Mouse (Mus musculus) heart, embryonic 14.5 days (tissue): Measurements from ENCODE around the gene Fam49a. TPM values are rescaled to one million over a fixed set of nuclear protein-coding genes. Genes with fewer than 3 reads are reported as not detected.
A peak's percentile ranks its signal among the peaks of the same experiment; 100 is the strongest.

Experiments
- ATAC-seq: fragments of 200-750 bp; cut with Nextera tagmentation; 2 replicates; pipeline ENCODE4 v1.8.0; 2017; ENCODE audit warnings: low read depth, moderate TSS enrichment; ENCODE audit not compliant: insufficient number of reproducible peaks, insufficient read depth, low FRiP score
- H3K27ac ChIP-seq, 2 experiments: fragments of 200-500 bp in 1 of 2; fragments of 300-500 bp in 1 of 2; sonication (generic) in 1 of 2; replicated peaks in 1 of 2; 2 replicates each; pipeline ENCODE4 v1.5.1; 2012 to 2014; ENCODE audit warnings: low read depth in 2 of 2, low read length in 2 of 2, control low read depth in 1 of 2, mild to moderate bottlenecking in 1 of 2, mixed read lengths in 1 of 2; ENCODE audit not compliant: control insufficient read depth in 1 of 2, insufficient read depth in 1 of 2
- H3K27me3 ChIP-seq: fragments of 300-500 bp; sonication (generic); 2 replicates; pipeline ENCODE4 v1.6.1; 2014; ENCODE audit warnings: mild to moderate bottlenecking, low read length, control low read depth; ENCODE audit not compliant: control insufficient read depth, insufficient read depth
- H3K36me3 ChIP-seq: fragments of 300-500 bp; sonication (generic); 2 replicates; pipeline ENCODE4 v1.6.1; 2014; ENCODE audit warnings: mild to moderate bottlenecking, control low read depth, low read length, mixed read lengths; ENCODE audit not compliant: control insufficient read depth, insufficient read depth
- H3K4me1 ChIP-seq, 2 experiments: fragments of 200-500 bp in 1 of 2; fragments of 300-500 bp in 1 of 2; sonication (generic) in 1 of 2; 2 replicates each; pipeline ENCODE4 v1.6.1; 2012 to 2014; ENCODE audit warnings: low read length in 2 of 2, control low read depth in 1 of 2, mixed read lengths in 1 of 2; ENCODE audit not compliant: control insufficient read depth in 2 of 2, insufficient read depth in 2 of 2
- H3K4me2 ChIP-seq: fragments of 300-500 bp; sonication (generic); 2 replicates; pipeline ENCODE4 v1.6.1; 2014; ENCODE audit warnings: mild to moderate bottlenecking, low read length
- H3K4me3 ChIP-seq, 2 experiments: fragments of 200-500 bp in 1 of 2; fragments of 300-500 bp in 1 of 2; sonication (generic) in 1 of 2; 2 replicates each; pipeline ENCODE4 v1.5.1; 2012 to 2014; ENCODE audit warnings: low read length in 2 of 2, mild to moderate bottlenecking in 2 of 2, control low read depth in 1 of 2, low read depth in 1 of 2, moderate library complexity in 1 of 2; ENCODE audit not compliant: control insufficient read depth in 1 of 2, insufficient read depth in 1 of 2
- H3K9ac ChIP-seq: fragments of 300-500 bp; sonication (generic); 2 replicates; pipeline ENCODE4 v1.6.1; 2014; ENCODE audit warnings: mild to moderate bottlenecking, low read length
- H3K9me3 ChIP-seq: fragments of 300-500 bp; sonication (generic); 2 replicates; pipeline ENCODE4 v1.6.1; 2016; ENCODE audit warnings: low read length, control low read depth; ENCODE audit not compliant: control insufficient read depth
- WGBS: fragments of 180-500 bp; shearing (Covaris S2); extraction: QIAGEN DNeasy Blood & Tissue Kit; methylation state at CpG from one replicate; pipeline ENCODE4 v1.1.7; 2014; 5-methylcytosine and 5-hydroxymethylcytosine counted together
- polyA plus RNA-seq: library from polyadenylated mRNA; unstranded; fragments of >200 nt; fragmentation: Nextera tagmentation; extraction: Ambion mirVana; gene quantifications from 2 replicates; pipeline ENCODE4 v1.2.1, GENCODE M21; 2014

The Fam49a gene
- polyA plus RNA-seq, 1 experiment from 2014 or later, result 40.5 TPM

DNA sequence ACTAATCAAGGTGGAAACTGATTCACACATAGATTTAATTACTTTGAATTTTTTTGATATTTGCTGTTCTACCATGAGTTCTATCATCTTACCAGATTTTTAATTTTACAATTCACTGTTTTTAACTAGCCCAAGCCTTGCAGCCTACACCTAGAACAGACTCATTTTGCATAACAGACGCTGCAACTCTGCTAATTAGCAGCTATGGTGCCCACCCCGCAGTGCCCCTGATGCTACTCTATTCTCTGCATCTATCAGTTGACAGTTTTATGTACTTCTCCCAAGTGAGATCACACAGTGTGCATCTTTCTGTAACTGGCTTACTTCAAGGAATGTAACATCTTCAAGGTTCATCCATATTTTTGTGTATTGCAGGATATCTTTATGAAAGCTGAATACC is 86.7 kb downstream of the Fam49a start:
- peaks cover 0 to 15% of the 10 kb centered on the region in 2 experiments; a peak in 3 of 4 replicates for H3K4me1 ChIP-seq

DNA sequence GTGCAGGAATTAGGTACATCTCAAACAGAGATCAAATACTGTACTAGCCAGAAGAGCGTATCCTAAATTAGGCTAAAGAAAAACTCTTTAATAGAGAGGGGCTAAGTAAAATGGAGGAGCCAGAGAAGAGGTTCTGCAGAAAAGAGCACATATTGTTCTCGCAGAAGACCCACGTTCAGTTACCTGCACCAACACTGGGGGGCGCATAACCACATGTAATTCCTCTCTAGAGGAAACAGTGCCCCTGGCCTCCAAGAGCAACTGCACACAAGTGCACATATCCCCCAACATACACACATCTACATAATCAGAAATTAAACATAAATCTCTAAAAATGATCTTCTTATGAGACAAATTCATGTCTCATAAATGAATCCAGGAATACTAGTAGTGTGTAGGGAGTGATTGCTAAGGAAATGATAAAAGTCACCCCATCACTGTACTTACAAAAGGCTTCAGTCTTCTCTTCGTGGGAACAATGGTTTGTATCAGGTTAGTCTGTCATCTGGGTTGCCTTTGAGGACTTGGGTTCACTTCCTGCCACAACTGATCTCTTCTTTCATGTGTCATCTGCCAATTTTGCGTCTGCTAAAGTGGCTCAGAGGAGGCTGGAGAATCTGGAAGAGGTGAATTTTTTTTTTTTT is 87.8 kb downstream of the Fam49a start:
- Histone ChIP-seq H3K27me3 (no peaks in the 10 kb centered on the region), H3K4me2 (no peak overlapping the region), H3K27ac (no peak overlapping the region), H3K9ac (no peak overlapping the region), H3K36me3 (peaks cover 6% of the 10 kb centered on the region; the same call in 1 of the 2 replicates), H3K9me3 (no peaks in the 10 kb centered on the region), H3K4me3 (no peak overlapping the region), H3K4me1 (peaks cover 4 to 21% of the 10 kb centered on the region in 2 experiments)
- WGBS, result 72% methylated on average over 6 of the region's 6 CpGs
- ATAC-seq, result no peak

More for the DNA sequence above, 86.7 kb downstream of the Fam49a start:
- Histone ChIP-seq H3K4me2 (no peak overlapping the region), H3K36me3 (peaks cover 6% of the 10 kb centered on the region; the same call in 1 of the 2 replicates), H3K27ac (no peak overlapping the region), H3K27me3 (no peaks in the 10 kb centered on the region), H3K9me3 (no peaks in the 10 kb centered on the region), H3K9ac (no peak overlapping the region), H3K4me3 (no peak overlapping the region)
- ATAC-seq, result no peak
- WGBS, result 84% methylated on average over 2 of the region's 2 CpGs

DNA sequence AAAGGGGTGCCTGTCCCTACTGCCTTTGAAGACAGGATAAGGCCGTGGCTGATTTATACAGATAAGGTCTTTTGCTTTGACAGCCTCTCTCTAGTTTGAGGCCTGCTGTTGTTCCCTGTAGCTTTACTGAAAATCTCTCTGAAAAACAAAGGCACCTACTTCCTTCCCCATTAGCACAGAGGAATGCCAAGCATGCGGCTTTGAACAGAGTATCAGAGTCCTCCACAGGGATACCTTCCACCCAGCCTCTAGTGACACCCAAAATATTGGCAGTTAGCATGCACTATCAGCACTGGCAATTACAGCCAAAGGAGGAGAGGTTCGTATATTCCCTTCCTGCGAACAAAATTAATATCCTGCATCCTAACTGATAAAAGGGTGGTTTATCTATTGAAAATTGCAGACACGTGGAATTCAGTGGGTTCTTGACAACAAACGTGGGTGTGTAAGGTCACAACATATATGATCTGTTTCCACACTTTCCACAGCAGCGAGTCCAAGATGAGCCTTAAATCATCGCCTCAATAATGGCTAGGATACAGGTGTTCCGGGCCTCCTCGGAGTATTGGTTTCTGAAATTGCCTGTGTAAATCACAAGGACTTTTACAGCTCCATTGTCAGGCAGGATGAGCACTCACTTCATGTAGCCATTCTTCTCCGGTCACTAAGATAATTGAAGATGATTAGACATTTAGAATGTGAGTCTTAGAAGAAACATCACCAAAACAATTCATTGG is 90.0 kb downstream of the Fam49a start:
- peak overlapping the region in 1 of 2 experiments; percentile 67; a peak in 2 of 4 replicates for H3K27ac ChIP-seq

DNA sequence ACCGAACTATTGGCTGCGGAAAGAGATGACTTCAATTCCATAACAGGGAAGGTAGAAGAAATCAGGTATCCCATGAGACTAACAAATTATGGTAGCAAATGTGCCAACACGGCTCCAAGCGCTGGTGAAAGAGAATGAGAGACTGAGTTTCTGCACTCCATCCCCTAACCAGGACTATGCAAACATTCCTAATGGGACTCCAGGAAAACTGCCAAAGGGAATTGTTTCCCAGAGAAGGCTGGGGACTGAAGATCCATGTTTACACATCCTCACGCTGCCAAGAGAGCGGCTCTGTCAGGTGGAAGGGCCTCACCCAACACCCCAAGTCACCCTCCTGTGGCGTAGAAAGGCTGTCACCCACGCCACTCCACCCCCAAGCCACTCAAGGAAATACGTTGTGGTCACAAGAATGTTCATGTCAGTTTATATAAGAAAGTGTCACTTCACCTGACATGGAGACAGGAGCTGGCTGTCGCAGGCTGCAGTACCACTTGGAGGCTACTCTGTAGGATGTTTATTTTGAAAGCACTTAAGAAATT is 92.2 kb downstream of the Fam49a start:
- ATAC-seq, result no peak
- 59% methylated on average over 10 of the region's 10 CpGs for WGBS
- H3K9me3 ChIP-seq, result no peaks in the 10 kb centered on the region
- no peaks in the 10 kb centered on the region for H3K27me3 ChIP-seq
- H3K27ac ChIP-seq, result peak overlapping the region in 1 of 2 experiments; percentile 9; a peak in 1 of 4 replicates
- H3K36me3 ChIP-seq, result peaks cover 12% of the 10 kb centered on the region
- peaks cover 12 to 37% of the 10 kb centered on the region in 2 experiments for H3K4me1 ChIP-seq
- no peak overlapping the region for H3K9ac ChIP-seq
- H3K4me3 ChIP-seq, result no peak overlapping the region
- H3K4me2 ChIP-seq, result no peak overlapping the region

More for the DNA sequence above, 90.0 kb downstream of the Fam49a start:
- Histone ChIP-seq H3K36me3 (peaks cover 6% of the 10 kb centered on the region; the same call in 1 of the 2 replicates), H3K4me3 (no peak overlapping the region), H3K9me3 (no peaks in the 10 kb centered on the region), H3K27me3 (no peaks in the 10 kb centered on the region), H3K4me2 (no peak overlapping the region), H3K9ac (0 out of 2 replicates have a peak overlapping the region, but pooled peaks have one; percentile 30), H3K4me1 (peaks cover 11 to 36% of the 10 kb centered on the region in 2 experiments)
- no peak for ATAC-seq
- 44% methylated on average over 11 of the region's 11 CpGs for WGBS

- ATAC-seq, result no peak
These were observed 94.1 kb downstream of the Fam49a start for GRCm38 (mm10) chr12:12356048-12356447.

DNA sequence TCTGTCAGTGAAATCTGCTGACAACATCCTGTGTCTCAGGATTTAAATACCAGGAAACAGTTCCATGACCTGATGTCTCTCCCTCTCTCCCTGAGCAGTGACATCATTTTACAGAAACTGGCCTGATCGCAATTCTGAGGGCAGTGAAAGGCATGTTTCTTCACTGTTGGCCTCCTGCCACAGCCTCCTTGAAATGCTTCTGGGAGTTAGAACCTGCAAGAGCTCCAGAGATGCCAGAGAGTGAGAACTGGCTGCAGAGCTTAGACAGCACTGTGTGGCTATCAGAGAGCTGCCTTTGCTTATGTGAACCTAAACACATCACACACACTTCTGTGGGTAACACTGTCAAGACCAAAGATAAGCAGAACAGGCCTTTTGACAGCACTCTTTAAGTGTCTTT is 94.5 kb downstream of the Fam49a start:
- ATAC-seq, result peak; percentile 73
- WGBS, result 9% methylated on average over 1 of the region's 1 CpGs
- peak overlapping the region; percentile 80 to 89 for H3K27ac ChIP-seq

More at GRCm38 (mm10) chr12:12356048-12356447, 94.1 kb downstream of the Fam49a start:
- 0 out of 2 replicates have a peak overlapping the region, but pooled peaks have one; percentile 46 for H3K9ac ChIP-seq
- no peak overlapping the region for H3K4me3 ChIP-seq
- H3K36me3 ChIP-seq, result peaks cover 9% of the 10 kb centered on the region; the same call in 1 of the 2 replicates
- H3K4me2 ChIP-seq, result peak overlapping the region; percentile 51
- no peaks in the 10 kb centered on the region for H3K27me3 ChIP-seq
- peak overlapping the region; percentile 80 to 89 for H3K27ac ChIP-seq
- no peaks in the 10 kb centered on the region for H3K9me3 ChIP-seq
- 18% methylated on average over 9 of the region's 9 CpGs for WGBS
- H3K4me1 ChIP-seq, result peaks cover 12 to 35% of the 10 kb centered on the region in 2 experiments

DNA sequence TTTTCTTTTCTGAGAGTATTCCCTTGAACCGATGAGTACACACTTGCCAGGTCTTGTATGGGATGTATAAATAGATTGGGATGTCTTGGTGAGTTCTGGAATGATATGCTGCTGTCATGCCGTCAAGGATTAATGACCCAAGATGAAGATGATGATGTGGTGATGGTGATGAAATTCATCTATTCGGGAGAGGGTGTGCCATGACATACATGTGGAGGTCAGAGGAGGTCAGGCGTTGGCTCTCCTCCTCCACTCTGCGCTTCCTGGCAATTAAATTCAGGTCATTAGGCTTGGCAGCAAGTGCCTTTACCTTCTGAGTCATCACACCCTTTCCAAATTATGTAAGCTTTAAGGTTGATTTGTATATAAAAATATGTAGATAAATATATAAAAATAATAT is 95.0 kb downstream of the Fam49a start:
- H3K27ac ChIP-seq, result peak overlapping the region; percentile 41 to 89
- no peak; the same call in 1 of the 2 replicates for ATAC-seq
- H3K4me3 ChIP-seq, result no peak overlapping the region
- peaks cover 18% of the 10 kb centered on the region for H3K36me3 ChIP-seq
- no peaks in the 10 kb centered on the region for H3K9me3 ChIP-seq
- no peaks in the 10 kb centered on the region for H3K27me3 ChIP-seq
- H3K4me1 ChIP-seq, result peaks cover 12 to 26% of the 10 kb centered on the region in 2 experiments
- 37% methylated on average over 5 of the region's 5 CpGs for WGBS
- H3K9ac ChIP-seq, result no peak overlapping the region
- 0 out of 2 replicates have a peak overlapping the region, but pooled peaks have one; percentile 51 for H3K4me2 ChIP-seq

More for the DNA sequence above, 94.5 kb downstream of the Fam49a start:
- Histone ChIP-seq H3K4me3 (no peak overlapping the region), H3K4me1 (peaks cover 12 to 31% of the 10 kb centered on the region in 2 experiments), H3K36me3 (peaks cover 14% of the 10 kb centered on the region), H3K9ac (0 out of 2 replicates have a peak overlapping the region, but pooled peaks have one; percentile 46), H3K9me3 (no peaks in the 10 kb centered on the region), H3K4me2 (peak overlapping the region; percentile 51), H3K27me3 (no peaks in the 10 kb centered on the region)
